Mouse (Mus musculus) spleen, postnatal 14 days (tissue): ENCODE data around the gene Speer1.
"Not testable (repeated sequence)": the region's sequence is repeated elsewhere in the genome, so short reads cannot be mapped to it uniquely, and the experiment has no call there.

Experiments
- DNase-seq, 2 experiments: peaks; one replicate each; pipeline ENCODE4 v3.0.0; 2021 to 2022; ENCODE audit warnings: low spot score in 2 of 2

Speer1 gene

GRCm38 (mm10) chr5:11341216-11341615 is at the start of gene Speer1:
Gene Speer1 (plus strand): TSS chr5:11341516.
- DNase-seq = not testable (repeated sequence)
